Mouse (Mus musculus) cerebellum, adult 2 months (tissue): Measurements from ENCODE around the gene Cpsf7.

ENCODE experiments used
- CTCF ChIP-seq: fragments of 200-500 bp; IDR thresholded peaks from 2 replicates; pipeline ENCODE4 v1.5.1; 2011; ENCODE audit warnings: low read depth, mild to moderate bottlenecking, control low read depth, low read length, moderate library complexity, borderline replicate concordance; ENCODE audit not compliant: insufficient read depth
- POLR2A ChIP-seq: fragments of 200-500 bp; IDR thresholded peaks from 2 replicates; pipeline ENCODE4 v1.6.1; 2011; ENCODE audit warnings: low read length, control low read depth, borderline replicate concordance; ENCODE audit not compliant: insufficient read depth

GRCm38 (mm10) chr19:10497512-10498160 is 27.4 kb upstream of the Cpsf7 start:
- TF ChIP-seq CTCF, result no peak
- no peak for TF ChIP-seq POLR2A
